Mouse (Mus musculus) frontal cortex, postnatal 25 days (tissue): ENCODE results near the gene Mrpl39.

Experiments
- DNase-seq, 2 experiments: peaks; one replicate each; pipeline ENCODE4 v3.0.0; 2022; ENCODE audit warnings: low spot score in 2 of 2

The Mrpl39 gene

DNA sequence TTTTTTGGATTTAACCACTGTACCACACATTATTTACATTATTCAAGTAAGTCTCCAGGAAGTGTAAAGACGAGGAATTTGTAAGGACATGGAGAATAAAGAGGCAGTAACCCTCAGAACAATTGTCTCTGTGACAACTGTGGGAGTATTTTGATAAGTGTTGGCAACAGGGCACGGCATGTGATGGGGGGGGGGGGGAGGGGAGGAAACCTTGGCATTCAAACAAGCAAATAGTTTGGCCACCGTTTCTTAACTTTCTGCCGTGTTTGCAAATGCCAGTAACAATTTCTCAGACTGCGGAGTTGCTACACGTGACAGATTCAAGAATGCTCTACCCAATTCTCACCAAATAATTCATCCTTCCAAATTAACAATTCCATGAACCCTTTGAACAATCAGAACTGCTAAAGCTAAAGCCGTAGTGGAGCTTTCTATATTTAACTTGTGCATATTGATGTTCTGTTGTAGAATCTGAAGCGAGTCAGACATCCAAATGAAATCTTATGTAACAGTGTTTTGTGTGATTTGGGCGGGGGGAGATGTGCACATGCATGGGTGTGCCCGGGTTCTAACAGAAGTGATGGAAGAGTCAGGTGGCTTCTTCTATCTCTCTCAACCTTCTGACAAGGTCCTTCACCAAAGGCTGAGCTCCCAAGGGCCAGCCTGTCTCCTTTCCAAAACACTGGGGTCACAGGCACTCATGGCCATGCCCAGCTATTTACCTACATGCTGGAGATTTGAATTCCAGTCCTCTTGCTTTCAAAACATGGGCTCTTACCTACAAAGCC is 9.4 kb upstream of the Mrpl39 start:
- no peak for DNase-seq

DNA sequence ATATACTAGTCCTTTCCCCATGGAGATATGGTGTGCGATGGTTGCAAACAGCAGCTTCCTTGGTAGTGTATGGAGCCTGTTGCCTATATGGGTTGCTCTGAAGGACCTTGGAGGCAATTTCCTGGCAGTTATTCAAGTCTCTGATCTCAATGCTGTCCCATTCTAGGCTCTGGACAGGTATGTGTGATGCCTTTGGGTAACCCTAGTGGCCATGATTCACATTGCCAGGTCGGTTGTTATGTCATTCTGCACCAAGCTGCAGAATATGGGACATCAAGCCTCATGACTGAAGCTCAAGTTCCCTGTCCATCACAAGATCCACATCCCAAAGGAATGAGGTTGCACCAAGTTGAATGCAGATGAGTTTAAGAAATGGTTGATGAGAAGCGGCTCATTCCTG is 1.8 kb upstream of the Mrpl39 start:
- no peak for DNase-seq

DNA sequence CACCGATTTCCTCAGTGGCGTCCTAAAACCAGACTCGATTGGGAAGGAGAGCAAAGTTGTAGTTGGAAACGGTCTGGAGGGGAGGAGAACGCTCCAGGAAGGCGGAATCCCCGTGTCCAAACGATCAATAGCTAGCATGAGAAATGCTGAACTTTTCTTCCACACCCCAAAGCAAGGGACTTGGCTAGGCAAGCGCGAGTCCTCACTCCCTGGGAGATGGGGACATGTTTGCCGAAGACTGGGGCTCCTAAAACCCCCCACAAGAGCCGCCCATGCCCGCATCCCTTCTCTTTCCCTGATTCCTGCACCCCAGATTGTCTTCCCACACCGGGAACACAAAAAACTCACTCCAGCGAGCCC is 756 bp downstream of the Mrpl39 start:
- DNase-seq: no peak

DNA sequence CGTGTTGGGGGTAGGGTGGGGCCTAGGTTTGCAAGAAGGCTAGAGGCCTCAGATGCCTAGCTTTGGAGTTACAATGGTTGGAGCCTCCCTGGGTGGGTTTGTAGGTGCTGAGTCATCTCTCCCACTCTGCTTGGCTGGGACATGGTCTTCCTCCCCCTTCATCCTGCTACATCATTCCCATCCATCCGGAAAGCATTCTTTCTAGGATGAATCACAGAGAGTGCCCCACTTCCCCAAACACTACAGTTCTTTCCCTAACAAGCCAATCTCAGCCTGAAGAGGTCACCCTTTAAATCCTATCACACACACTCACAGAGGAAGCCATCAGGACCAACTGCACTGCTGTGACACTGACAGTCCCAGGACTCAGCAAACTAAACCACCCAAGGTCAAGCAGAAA is 14.9 kb downstream of the Mrpl39 start:
- no peak for DNase-seq

DNA sequence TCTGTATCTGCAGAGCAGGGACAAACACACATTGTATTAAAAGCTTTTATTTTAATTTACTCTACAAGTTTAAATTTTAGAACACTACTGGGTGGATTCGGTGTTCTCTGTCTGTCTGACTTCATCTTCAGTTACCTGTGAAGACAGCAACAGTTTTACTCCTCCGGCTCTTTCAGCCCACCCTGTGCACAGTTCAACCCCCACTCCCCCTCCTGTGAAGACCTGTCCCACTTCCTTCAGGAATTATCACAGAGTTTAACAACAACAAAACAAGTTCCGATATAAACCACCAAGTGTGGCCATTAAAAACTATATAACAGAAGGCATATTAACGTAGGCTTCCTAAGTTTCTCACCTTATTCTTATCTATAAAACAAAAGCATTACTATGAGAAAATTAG is 17.3 kb downstream of the Mrpl39 start:
- no peak for DNase-seq

DNA sequence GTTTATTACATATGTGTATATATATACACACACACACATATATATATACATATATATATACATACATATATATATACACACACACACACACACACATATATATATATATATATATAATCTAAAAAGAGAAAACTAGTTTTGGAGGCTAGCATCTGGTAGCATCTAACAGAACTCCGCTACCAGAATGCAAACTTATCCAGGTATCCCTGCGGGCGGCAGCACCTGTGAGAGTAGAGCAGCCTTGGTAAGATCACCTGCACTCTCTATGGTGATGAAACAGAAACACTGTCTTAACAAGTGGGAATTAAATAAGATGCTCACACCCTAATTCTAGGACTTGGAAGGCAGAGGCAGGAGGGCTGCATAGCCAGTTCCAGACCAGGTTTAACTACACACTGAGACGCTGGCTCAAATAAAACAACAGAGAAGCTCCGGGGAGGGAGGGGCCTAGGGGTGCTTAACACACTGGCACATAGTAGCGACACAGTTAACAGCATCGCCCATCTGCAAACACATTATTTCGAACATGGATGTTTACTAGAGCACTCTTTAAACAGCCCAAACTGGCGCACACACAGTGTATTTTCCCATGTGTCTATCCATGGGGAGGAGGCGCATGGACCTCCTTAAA is 17.8 kb downstream of the Mrpl39 start:
- DNase-seq: no peak

DNA sequence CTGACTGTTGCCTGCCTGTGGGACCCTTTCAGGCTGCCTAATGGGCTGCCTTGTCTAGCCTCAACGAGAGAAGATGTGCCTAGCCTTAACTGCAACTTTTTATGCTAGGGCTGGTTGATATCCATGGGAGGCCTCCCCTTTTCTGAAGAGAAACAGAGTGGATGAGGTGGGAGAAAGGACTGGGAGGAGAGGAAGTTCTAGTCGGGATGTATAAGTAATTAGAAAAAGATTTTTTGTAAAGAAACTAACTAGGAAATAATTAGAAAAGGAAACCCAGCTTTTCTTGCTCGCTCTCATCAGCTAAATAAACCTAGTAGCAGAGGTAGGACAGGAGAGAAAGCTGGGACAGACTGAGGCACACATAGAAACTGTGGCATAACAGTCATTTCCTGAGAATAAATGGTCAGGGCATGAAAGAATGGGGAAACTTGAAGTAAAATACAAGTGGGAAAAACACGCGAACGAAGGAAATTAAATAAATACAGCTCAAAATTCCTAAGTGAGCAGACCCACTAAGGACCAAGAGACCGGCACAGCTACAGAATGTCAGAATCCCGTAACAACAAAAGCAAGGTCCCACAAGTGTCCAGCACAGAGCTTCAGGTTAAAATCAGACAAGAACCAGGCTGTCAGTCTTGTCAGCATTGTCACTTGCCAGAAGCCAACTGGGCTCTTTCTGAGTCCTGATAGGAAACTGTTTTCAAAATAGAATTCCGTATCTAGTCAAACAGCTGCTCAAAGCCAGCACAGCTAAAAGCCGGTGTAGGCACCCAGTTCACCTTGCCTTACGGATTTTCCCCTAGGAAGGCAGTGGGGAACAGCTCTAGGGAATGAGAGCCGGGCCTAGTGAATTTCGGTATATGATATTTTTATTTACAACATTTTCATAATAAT is 18.6 kb downstream of the Mrpl39 start:
- DNase-seq: no peak

DNA sequence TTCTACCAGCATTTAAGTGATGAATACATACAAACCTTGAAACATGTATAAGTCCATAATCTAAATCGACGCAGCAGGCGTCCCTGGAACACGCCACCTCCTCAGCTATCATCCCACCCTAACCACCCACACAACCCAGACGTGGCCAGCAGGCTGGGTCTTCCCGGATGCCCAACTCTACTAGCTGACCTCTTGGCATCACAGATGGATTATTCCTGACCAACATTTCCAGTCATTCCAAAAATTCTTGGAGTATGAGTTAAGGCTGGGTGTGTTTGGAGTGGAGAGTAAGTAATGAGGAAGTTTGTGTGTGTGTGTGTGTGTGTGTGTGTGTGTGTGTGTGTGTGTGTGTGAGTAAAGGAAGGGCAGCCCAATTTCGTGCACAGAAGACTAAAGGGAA is 19.3 kb downstream of the Mrpl39 start:
- DNase-seq: no peak

DNA sequence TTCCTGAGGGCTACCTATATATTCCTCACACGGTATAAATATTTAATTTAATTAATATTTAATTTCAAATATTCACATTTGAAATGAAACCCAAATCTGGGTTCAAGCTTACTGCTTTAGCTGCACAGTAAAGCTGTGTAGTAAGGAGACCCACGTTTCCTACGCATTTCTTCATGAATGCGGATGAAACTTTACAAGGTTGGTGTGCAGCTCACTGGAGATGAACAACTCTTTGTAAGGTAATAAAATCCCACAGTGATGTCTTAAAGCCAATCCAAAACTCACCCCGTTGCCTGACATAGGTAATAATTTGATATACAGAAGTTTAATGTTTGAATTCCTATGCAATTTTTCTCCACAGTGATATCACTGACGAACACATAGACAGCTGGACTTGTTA is 20.6 kb downstream of the Mrpl39 start:
- no peak for DNase-seq

DNA sequence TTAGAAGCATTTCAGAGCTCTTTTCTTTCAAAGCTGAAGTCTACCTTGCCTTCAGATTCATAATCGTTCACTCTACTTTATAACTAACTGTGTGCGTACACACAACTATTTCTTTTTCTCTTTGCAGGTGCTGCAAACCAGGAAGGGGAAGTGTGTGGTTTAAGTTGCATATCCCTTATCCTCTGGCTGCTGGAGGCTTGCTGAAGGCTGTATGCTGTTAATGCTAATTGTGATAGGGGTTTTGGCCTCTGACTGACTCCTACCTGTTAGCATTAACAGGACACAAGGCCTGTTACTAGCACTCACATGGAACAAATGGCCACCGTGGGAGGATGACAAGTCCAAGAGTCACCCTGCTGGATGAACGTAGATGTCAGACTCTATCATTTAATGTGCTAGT is 21.6 kb downstream of the Mrpl39 start:
- no peak for DNase-seq

DNA sequence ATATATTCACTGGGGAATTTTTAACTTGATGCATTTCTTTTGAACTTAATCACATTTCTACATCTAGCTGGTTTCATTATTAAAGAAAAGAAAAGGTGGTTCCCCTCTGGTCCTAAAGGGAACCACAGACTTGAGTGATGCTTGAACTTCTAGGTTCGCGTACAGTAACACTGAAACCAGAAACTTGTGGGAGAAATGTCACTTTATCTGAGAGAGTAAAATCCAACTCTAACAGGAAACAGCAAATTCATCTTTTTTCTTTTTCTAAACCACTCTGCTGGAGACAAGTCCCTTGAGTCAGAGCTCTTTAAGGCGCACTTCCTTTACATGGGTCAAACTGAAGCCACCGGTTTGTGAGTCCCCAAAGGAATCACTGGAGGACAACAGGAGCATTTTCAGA is 22.4 kb downstream of the Mrpl39 start:
- DNase-seq: no peak

DNA sequence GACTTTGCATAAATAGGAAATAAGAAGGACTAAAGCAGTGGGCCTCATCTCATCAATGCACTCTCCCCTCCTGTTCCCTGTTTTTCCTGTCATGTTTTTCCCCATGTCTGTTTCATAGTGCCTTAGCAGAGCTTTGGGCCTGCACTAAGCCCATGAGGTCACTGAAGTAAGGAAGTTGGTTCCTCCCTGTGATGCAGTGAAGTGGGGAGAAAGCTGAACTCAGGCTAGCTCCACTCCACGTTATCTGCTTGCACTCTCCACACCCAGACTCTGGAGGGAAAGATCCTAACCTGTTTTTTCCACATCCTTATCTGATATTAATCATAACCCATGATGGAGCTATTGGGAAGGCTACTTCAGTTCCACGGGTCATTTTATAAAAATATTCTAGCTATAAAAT is 26.9 kb downstream of the Mrpl39 start:
- no peak for DNase-seq

DNA sequence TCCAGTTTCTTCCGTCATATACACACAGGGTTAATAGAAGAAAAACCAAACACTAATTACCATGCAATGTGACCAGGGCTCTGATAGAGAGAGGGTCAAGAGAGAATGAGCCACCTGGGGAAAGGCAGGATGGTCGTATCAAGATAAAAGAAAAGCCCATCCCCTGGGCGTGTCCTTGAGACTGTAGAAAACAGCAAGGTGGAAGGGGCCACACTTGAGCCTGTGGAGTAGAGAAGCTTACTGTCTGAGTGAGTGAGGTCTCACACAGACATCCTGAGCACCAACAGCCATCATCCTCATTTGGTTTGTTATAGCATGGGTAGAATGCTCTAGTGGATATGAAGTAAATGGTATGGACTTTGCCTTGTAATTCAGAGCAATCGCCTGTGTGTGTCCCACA is 27.7 kb downstream of the Mrpl39 start:
- DNase-seq: no peak

DNA sequence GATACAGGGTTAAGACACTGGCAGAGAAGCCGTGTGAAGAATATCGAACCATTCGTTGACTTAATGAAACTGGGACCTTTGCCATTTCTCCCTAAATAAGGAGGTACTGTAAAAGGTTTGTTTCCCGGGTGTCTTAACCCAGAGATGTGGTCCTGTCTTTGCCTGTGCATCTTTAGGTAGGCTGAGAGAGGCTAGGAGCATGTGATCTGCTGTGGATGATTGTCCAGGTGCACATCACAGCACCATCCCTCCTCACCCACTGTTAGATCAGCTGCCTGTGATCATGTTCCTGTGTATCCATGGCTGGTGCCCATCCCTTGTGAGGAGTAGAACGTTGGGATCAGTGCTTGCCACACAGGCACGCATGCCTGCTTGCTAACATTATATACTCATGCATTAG is 29.0 kb downstream of the Mrpl39 start:
- no peak for DNase-seq

DNA sequence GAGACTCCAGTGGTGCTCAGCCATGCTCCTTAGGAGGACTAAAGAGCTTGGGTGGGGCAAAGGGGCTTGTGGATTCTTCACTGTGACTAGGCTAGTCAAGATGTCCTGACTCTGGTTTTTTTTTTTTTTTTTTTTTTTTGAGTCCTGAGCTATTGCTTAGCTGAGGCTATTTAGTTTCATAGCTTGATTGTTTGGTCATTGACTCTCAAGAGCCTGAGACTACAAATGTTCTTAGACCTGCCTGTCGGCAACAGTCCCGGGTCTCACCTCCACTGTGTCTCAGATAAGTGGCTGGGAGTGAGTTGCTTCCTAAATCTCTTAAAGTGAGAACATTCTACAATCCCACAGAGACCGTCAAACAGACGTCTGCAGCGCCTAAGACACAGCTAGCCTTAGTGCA is 30.0 kb downstream of the Mrpl39 start:
- no peak for DNase-seq

DNA sequence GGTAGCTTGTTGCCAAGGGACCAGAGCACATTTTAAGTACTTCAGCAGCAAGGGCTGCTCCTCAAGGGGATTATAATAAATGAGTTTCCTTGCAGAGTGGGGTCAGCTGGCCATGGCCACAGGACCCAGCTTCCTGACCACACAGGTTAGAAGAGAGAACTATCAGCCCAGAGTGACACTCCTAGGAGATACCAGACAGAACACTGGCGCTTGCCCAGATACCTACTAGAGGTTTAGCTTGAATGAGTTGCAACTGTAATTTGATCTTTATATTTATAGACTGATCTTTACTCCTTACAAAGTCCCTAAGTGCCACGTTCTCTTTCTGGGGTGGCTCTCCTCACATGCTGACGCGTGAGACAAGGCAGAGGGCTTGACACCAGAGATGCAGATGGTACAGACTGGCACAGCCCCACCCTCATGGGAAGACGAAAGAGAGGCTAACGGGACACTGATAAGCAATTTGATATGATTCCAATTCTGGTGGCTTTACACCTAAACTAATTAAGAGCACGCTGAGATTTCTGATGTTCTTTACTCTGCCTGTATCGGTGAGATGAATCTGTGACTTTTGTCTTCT is 30.8 kb downstream of the Mrpl39 start:
- DNase-seq: no peak

DNA sequence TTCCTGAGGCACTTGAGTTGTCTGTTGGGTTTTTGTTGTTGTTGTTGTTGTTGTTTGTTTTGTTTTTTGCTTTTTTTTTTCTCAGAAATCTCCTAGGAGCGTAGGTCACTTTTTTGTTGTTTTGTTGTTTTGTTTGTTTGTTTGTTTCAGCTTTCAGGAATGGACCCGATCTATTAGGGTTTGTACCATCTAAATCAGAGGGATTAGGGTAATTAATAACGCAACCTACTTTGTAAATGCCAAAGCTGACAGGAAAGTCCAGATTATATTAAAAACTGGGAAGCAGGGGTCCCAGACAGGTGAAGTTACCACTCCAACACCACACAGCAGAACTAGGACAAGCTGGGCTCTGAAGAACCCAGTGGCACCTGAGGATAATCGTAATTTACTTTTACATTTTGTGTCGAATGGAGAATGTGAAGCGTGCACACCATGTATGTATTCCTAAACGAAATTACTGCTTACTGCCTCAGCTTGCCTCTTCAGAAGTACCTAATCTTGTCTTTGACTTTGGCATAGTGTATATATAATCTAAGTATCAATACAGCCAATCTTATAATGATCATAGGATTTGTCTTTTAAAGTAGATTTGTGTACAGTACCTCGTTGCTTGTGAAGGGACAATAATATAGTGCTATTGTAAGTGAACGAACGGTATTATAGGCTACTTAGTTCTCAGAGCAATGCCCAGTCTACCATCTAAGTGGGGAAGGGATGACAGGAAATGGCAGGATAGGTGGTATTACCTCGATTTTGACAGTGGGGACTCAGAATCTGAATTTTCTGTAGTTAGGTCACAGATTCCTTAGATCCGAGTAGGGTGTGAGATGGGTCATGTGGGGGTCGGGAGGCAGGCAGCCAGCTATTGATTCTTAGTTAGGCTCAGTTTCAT is 31.5 kb downstream of the Mrpl39 start:
- no peak for DNase-seq

DNA sequence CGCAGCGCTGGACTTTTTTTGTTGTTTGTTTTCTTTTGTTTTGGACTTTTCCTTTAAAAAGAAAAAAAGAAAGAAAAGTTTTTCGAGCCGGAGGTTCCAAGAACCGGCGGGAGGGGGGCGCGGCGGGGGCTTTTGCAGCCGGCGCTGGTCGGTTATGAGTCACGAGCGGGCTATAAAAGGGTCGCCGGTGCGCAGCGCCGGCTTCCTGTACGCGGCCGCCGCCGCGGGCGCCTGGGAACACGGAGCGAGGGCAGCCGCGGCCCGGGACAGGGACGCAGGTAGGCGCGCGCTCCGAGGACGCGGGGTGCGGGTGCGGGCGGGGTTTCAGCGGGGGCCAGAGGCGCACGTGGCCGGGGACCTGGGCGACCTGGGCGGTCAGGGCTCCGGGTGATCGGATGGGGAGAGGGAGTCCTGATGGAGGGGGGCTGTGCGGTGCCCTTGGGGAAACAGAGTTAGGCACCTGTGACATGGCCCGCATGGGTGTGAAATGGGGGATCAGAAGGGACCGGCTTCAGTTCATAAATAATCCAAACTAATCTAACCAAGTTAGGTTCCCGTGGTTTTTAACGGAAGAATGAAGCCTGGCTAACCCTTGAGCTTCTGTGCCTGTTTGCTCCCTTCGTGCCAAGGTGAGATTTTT is 32.3 kb downstream of the Mrpl39 start:
- DNase-seq: no peak

DNA sequence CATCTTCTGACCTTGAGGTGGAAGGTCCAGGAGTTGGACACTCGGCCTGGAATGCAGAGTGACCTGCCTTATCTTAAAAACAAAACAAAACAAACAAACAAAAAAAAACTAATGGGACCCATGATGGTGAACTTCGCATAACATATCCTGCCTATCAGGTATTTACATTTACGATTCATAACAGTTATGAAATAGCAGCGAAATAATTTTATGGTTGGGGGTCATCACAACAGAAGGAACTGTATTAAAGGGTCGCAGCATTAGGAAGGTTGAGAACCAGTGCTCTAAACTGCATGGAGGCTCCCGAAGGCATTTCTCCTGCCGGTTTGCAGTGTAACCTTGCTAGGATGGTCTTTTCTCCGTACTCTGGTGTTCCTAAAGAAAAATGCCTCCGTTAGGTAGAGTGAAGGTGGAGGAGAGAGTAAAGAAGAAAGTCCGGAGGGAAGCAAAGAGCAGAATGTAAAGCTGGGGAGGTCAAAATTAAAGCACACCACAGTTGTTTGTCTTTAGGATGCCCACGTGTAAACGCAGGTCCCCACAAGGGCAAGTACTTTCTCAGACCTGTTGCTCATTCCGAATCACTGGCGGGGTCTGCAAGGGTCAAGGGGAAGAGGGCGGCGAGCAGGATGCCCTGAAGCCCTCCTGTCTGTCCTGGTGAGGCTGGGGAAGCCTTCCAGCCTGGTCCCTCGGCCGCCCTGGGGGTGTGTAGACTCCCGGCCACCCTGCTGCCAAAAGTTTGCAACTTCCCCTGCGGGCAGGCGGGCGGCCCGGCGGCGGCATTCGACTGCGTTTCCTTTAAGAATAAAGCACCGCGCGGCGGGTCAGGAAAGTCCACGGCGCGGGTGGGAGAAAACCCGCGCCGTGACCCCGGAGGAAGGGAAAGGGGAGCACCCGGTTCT is 33.1 kb downstream of the Mrpl39 start:
- DNase-seq: no peak

DNA sequence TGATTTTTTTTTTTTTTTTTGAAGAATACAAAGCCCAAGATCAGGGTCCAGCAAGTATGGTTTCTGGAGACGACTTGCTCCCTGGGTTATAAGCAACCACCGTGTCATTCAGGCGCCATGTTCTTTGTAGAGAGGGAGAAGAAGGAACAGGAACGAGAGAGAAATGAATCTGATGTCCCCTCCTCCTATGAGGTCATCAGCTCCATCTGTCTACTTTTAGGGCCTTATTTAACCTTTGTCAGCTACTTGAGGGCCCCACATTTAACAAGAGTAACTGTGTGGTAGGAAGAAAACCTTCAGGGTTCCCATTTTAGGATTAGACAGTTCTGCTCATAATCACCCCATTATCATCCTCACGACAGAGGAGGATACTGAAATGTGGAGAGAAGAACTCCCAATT is 34.5 kb downstream of the Mrpl39 start:
- DNase-seq: no peak
